Mouse (Mus musculus) megakaryocyte, embryonic 14.5 days (primary cell): Measurements from ENCODE around the gene Gm19402.

Experiments
- FLI1 ChIP-seq: IDR thresholded peaks from 2 replicates; pipeline ENCODE4 v1.6.1; 2012; ENCODE audit warnings: low read length, inconsistent platforms, mixed read lengths
- GATA1 ChIP-seq: IDR thresholded peaks from 3 replicates; pipeline ENCODE4 v1.6.1; 2012; ENCODE audit warnings: mixed read lengths, low read length, inconsistent platforms, borderline replicate concordance

GRCm38 (mm10) chr10:77671519-77671918 lies 19.0 kb downstream of the Gm19402 start:
- TF ChIP-seq GATA1 (no peak), FLI1 (no peak)
